28 mouse cellular contexts compared by ENCODE assay signal in genomic region chr12:99297792-99298191, GRCm38 (mm10).
DNase-seq lines count a peak whose midpoint lies in the region; ATAC-seq and TF ChIP-seq lines count a peak whose summit lies in the region.
"Had no signal": no experiment of that assay in that cellular context is flagged by ENCODE, and none has a peak within 500 bp of the region (broad histone marks: within the 10 kb centered on the region; RNA-seq: fewer than 3 reads in every experiment).

No protein-coding gene starts in this region.

- H3K4me1 ChIP-seq in MEL (ENCODE audit: control insufficient read depth in 1 of 2, insufficient read depth in 2 of 2, low read length in 2 of 2), result peaks cover 5 to 12% of the 10 kb centered on the region in 2 experiments

- ATAC-seq in granulocyte monocyte progenitor cell, adult 5-6 weeks (replicated peaks; ENCODE audit: poor library complexity, severe bottlenecking), result peak; percentile 80
- ATAC-seq in megakaryocyte, adult 5-6 weeks (ENCODE audit: poor library complexity, severe bottlenecking), result peak; percentile 71
- ATAC-seq: CD4-positive, CD25-positive, alpha-beta regulatory T cell, adult 4 months; forebrain, embryonic 14.5 days; forebrain, embryonic 16.5 days had no signal

- no peaks in the 10 kb centered on the region for H3K9me3 ChIP-seq in MEL (replicated peaks; ENCODE audit: insufficient read depth, low read length)
- H3K9me3 ChIP-seq: embryonic facial prominence, embryonic 13.5 days; embryonic facial prominence, embryonic 15.5 days; forebrain, embryonic 10.5 days; forebrain, embryonic 12.5 days had no signal

- no peak for TF ChIP-seq POLR2A in MEL (IDR thresholded peaks at IDR 0.05; ENCODE audit: control insufficient read depth in 1 of 2, insufficient read depth in 1 of 2, low read depth in 1 of 2, low read length in 2 of 2, poor library complexity in 1 of 2)

- H3K27ac ChIP-seq in gastrocnemius, adult 2 months, result 0 out of 2 replicates have a peak overlapping the region, but pooled peaks have one; percentile 1
- H3K27ac ChIP-seq in MEL (ENCODE audit: control insufficient read depth, low read depth, low read length), result no peak overlapping the region
- H3K27ac ChIP-seq: embryonic facial prominence, embryonic 13.5 days; forebrain, embryonic 12.5 days had no signal

- no peak for TF ChIP-seq RAD21 in MEL (IDR thresholded peaks at IDR 0.05; ENCODE audit: low read depth, low read length)

- no peak overlapping the region for H3K9ac ChIP-seq in MEL (ENCODE audit: control insufficient read depth, low read depth, low read length, poor library complexity, severe bottlenecking)
- H3K9ac ChIP-seq: embryonic facial prominence, embryonic 13.5 days; embryonic facial prominence, embryonic 15.5 days; forebrain, embryonic 12.5 days had no signal

- H3K36me3 ChIP-seq in MEL (ENCODE audit: control insufficient read depth in 1 of 2, insufficient read depth in 2 of 2, low read length in 2 of 2), result peaks cover 0 to 11% of the 10 kb centered on the region in 2 experiments; a peak in 2 of 4 replicates
- H3K36me3 ChIP-seq: embryonic facial prominence, embryonic 13.5 days; embryonic facial prominence, embryonic 15.5 days; forebrain, embryonic 10.5 days; forebrain, embryonic 12.5 days; G1E had no signal

- intact Hi-C loops in gastrocnemius, adult 2 months (cut with DNase I), result no loop called here

- no peak for TF ChIP-seq CTCF in gastrocnemius, adult 2 months (IDR thresholded peaks at IDR 0.05)
- no peak for TF ChIP-seq CTCF in MEL (IDR thresholded peaks at IDR 0.05 in 2 of 3, conservative IDR thresholded peaks at IDR 0.05 in 1 of 3; ENCODE audit: control insufficient read depth in 1 of 3, insufficient read depth in 1 of 3, low read depth in 2 of 3, low read length in 3 of 3, poor library complexity in 1 of 3, severe bottlenecking in 1 of 3)

- H3K79me2 ChIP-seq in MEL (ENCODE audit: control insufficient read depth, insufficient read depth, low read length, poor library complexity), result no peaks in the 10 kb centered on the region

- no peak for DNase-seq in gastrocnemius, adult 2 months
- no peak for DNase-seq in gastrocnemius, adult 8-10 months (ENCODE audit: low spot score in 2 of 2)
- peak; percentile 58 for DNase-seq in MEL (ENCODE audit: low read depth, low spot score)
- DNase-seq in urinary bladder, adult 18-20 months (ENCODE audit: low spot score in 2 of 2), result no peak
- no peak for DNase-seq in urinary bladder, postnatal 10 days (ENCODE audit: low spot score)
- DNase-seq in adrenal gland, adult 8-10 months, result no peak
- DNase-seq: adrenal gland, adult 2 months; adrenal gland, postnatal 14 days; adrenal gland, postnatal 36 days; B cell, adult 2 months; cerebellum, adult 11-12 months; cerebellum, adult 2 months; cerebellum, adult 9-10 months; cerebellum, postnatal 10 days; cerebellum, postnatal 25 days; embryo, embryonic 11 days had no signal

- no peaks in the 10 kb centered on the region for H3K27me3 ChIP-seq in MEL (ENCODE audit: control insufficient read depth in 1 of 2, insufficient read depth in 2 of 2, low read length in 2 of 2)
- H3K27me3 ChIP-seq: CH12.LX; embryonic facial prominence, embryonic 13.5 days; embryonic facial prominence, embryonic 15.5 days; forebrain, embryonic 12.5 days had no signal

- no peak overlapping the region for H3K4me3 ChIP-seq in gastrocnemius, adult 2 months
- H3K4me3 ChIP-seq in MEL (ENCODE audit: control insufficient read depth in 1 of 2, insufficient read depth in 1 of 2, low read depth in 2 of 2, low read length in 2 of 2), result no peak overlapping the region
- H3K4me3 ChIP-seq: embryonic facial prominence, embryonic 13.5 days; embryonic facial prominence, embryonic 15.5 days; erythroblast, embryonic 14.5 days; forebrain, embryonic 10.5 days; forebrain, embryonic 12.5 days had no signal

- 0 out of 4 replicates have a peak, but pooled peaks of 1 of the 2 experiments have one; percentile 26 for TF ChIP-seq EP300 in MEL (IDR thresholded peaks at IDR 0.05; ENCODE audit: low read depth in 1 of 2, low read length in 2 of 2)

TF ChIP-seq in MEL, 35 proteins besides CTCF, POLR2A, EP300 and RAD21:
- TF ChIP-seq MXI1 (IDR thresholded peaks at IDR 0.05; ENCODE audit: low read depth, low read length) (no peak), TCF12 (IDR thresholded peaks at IDR 0.05; ENCODE audit: low read depth, low read length) (no peak), GATA1 (IDR thresholded peaks at IDR 0.05; ENCODE audit: low read depth, low read length) (no peak), ZKSCAN1 (IDR thresholded peaks at IDR 0.05; ENCODE audit: low read depth, low read length) (no peak), ELF1 (IDR thresholded peaks at IDR 0.05; ENCODE audit: low read depth, low read length) (no peak), UBTF (IDR thresholded peaks at IDR 0.05; ENCODE audit: borderline replicate concordance, insufficient read depth, low read depth, low read length) (no peak), NRF1 (IDR thresholded peaks at IDR 0.05; ENCODE audit: insufficient read depth, low read depth, low read length, poor library complexity, severe bottlenecking) (no peak), ZC3H11A (IDR thresholded peaks at IDR 0.05; ENCODE audit: low read depth, low read length) (no peak), CHD2 (IDR thresholded peaks at IDR 0.05; ENCODE audit: low read length) (no peak)
